Mouse (Mus musculus) c-Kit-positive CD71-positive TER-119-positive erythroid progenitor cells, embryonic 14.5 days (primary cell): ENCODE data around the gene Cnot10.

Experiments
- DNase-seq: peaks from one replicate; pipeline ENCODE4 v3.0.0-alpha.2; 2013; ENCODE audit warnings: low spot score

The Cnot10 gene

GRCm38 (mm10) chr9:114649371-114649770 lies 9.4 kb upstream of the Cnot10 start:
- DNase-seq: no peak

GRCm38 (mm10) chr9:114648472-114648871 lies 8.5 kb upstream of the Cnot10 start:
- peak; percentile 34 for DNase-seq

DNA sequence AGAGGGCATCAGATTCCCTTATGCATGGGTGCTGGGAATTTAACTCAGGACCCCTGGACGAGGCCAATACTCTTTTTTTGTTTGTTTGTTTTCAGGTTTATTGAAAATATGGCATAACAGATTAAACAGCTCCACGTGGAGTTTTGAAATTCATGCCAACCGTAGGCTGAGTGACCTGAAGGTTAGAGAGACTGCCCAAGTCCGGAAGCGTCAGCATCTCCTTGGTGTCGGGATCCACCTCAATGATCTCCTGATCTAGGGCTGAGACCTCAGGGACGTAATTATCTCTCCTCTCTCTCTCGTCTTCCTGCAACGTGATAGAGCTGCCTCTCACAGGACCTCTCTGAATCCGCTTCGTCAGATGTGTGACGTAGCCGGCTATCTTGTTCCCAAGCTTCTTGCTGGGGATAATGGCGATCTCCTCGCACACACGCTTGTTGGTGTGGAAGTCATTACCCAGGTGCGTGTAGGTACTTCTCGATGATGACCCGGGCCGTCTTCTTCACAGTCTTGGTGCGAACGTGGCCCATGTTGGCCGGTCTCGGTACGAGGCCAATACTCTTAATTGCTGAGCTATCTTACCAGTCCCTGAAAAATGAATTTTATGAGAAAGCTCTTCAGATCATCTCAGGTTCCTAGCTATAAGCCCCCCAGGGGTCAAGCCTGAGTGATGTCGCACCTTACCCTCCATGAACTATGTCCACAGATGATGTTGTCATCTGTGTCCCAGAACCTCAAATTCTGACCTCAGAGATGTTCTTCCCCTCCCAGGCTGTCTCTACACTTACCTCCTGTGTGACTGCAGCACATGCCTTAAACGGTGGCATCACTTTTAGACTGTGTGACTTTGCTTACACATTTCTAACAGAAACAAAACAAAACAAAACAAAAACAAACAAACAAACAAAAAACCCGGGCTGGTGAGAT lies 7.8 kb upstream of the Cnot10 start:
- no peak for DNase-seq

GRCm38 (mm10) chr9:114646556-114647505 lies 6.8 kb upstream of the Cnot10 start:
- no peak for DNase-seq

- no peak for DNase-seq
Measured at GRCm38 (mm10) chr9:114639186-114639748, 717 bp downstream of the Cnot10 start.

DNA sequence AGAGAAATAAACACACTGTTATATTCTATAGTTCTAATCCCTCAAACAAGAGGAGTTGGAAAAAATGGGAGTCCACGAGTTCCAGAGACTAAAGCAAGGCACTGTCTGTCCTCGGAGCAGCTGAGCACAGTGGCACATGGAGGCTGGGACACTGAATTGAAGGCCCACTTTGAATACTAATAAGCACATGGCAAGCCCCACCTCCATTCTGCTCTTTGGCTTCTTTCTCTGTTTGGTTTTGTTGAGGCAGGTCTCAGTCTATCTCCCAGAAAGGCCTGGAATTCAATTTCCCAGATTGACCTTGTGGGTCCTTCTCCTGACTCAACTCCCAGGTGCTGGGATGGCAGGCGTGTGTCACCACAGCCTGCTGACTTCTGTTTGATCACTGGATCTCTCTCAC lies 3.2 kb downstream of the Cnot10 start:
- DNase-seq: no peak

GRCm38 (mm10) chr9:114636150-114636549 lies 3.8 kb downstream of the Cnot10 start:
- no peak for DNase-seq

GRCm38 (mm10) chr9:114632331-114632730 lies 7.7 kb downstream of the Cnot10 start:
- no peak for DNase-seq

GRCm38 (mm10) chr9:114626726-114627125 lies 13.3 kb downstream of the Cnot10 start:
- no peak for DNase-seq

GRCm38 (mm10) chr9:114624178-114624577 lies 15.8 kb downstream of the Cnot10 start:
- no peak for DNase-seq

DNA sequence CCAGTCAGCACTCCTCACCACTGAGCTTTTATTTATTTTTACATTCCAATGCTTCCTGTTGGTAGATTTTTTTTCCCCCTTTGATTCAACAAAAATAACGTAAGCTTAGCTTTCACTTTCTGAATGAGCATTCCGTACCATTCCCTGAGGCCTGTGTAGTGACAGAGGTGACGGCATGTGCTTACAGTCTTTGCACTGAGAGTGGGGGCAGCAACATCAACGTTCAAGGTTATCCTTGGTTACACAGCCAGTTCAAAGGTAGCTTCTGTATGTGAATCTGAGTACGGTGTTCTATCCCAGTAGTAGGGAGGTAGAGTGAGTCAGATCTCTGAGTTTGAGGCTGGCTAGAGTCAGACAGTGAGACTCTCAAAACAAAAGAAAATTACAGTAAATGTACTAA lies 18.8 kb downstream of the Cnot10 start:
- no peak for DNase-seq

- no peak for DNase-seq
Measured at GRCm38 (mm10) chr9:114614176-114614953, 25.6 kb downstream of the Cnot10 start.

DNA sequence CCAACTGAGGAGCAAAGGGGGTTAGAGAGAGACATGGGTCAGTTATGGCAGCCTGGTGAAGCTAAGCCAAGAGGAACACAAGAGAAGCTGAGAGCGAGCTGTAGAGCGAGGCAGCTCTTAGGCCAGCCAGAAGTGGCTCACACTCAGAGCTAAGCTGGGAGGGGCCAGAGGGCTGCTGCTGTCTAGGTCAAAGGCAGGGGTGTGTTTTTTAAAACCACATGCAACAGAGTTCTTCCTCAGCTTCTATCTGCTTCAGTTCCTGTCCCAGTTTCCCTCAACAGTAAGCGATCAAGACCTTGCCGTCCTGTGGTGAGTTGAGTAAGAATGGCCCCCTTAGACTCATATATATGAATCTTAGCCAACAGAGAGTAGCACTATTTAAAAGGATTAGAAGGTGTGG lies 27.0 kb downstream of the Cnot10 start:
- no peak for DNase-seq

DNA sequence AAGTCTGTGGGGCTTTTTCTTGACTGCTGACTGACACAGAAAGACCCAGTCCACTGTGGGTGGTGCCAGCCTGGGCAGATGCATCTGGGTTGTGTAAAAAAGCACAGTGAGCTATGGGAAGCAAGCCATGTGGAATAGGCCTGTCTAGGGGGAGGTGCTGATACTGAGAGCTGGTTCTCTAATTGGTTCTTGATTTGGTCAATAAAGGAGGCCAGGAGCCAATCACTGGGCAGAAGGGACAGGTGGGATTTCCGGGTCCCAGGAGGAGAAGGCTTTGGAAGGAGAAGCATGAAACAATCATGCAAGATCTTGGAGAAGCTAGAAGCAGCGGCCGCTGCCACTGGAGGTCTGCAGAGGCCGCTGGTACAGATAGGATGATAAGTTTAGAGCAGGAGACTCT lies 27.4 kb downstream of the Cnot10 start:
- no peak for DNase-seq

DNA sequence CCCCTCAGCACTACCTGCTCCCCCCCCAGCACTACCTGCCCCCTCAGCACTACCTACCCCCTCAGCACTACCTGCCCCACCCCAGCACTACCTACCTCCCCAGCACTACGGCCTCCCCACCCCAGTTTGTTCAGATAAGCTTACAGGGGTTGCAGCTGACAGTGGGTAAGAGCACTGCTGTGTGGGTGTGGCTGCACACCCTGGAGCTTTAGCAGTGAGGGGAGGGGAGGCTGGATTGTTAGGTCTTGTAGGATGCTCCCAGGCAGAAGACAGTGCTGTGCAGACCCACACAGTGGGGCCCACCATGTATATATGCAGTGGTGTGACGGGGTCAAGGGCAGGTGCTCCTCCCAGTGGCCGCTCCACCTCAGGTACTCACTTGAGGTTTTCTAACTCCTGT lies 29.7 kb downstream of the Cnot10 start:
- DNase-seq: no peak

DNA sequence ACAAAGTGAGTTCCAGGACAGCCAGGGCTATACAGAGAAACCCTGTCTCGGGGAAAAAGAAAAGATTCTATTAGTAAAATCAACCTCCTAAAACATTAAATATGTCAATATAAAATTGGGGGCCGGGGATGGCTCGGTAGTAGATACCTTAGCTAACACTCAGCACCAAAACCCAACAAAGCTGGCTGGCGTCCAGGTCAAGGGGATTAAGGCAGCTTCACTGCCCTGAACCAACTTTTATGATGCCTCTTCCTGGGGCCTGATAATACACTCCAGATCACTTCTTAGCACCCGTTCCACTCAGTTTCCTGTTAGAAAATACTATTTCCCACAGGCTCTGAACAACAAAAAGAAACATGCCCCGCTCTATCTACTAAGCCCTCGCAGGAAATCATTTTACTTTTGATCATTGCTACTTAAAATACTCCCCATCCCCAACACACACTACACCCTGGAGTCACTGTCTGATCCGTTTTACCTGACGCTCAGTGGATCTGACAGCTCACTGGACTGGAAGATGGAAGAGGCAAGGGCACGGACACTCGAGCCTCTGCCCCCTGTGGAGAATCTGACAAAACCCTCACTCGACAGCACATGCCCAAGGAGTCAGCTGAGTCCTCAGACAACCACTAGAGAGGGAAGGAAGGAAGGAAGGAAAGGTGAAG lies 36.0 kb downstream of the Cnot10 start:
- DNase-seq: no peak

- no peak for DNase-seq
Measured at GRCm38 (mm10) chr9:114601096-114601495, 38.9 kb downstream of the Cnot10 start.

DNA sequence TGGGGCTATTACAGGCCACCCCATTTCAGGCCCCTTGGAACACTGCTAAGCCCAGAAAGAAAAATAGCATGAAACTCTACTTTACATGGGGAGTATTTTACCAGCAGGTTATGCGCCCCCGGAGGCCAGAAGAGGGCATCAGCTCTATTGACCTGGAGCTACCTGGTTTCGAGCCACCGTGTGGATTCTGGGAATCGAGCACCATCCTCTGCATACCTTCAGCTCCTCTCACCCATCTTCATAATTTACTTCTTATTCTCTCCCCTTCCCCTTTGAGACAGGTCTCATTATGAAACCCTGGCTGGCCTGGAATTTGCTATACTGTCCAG lies 55.0 kb downstream of the Cnot10 start:
- DNase-seq: no peak

DNA sequence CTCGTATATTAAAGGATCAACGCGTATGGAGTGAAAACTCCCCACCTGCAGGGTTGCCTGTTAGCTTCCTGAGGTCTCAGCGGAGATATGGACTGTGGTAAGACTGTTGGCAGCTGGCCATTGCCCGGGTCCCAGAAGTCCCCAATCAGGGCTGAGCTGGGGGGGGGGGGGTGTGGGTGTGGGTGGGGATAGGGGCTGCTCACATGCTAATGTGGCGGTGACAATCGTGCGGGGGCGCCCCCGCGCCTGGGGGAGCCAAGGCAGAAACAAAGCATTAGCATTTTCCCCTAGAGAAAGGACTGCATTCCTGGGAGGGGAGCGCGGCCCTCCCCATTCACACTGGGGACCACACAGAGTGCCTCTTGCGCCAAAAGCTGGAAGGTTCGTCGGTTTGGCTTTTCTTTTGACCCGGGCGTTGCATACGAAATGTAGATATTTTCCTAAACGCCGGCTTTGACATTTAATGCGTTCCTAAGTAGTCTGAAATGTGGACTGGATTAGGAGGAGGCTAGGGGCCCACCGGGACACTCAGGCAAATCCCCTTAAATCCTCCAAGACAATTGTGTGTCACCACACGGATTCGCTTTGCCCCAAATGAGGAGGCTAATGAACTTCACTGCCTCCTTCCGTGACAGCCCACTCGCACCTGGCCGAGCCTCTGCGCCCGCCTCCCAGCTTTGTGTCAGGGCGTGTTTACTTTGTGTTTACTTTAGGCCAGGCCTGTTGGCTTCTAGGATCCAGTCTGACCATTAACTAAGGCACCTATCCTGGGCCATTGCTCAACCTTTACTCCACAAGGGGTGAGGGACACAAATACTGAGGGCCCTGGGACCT lies 55.6 kb downstream of the Cnot10 start:
- DNase-seq: no peak

DNA sequence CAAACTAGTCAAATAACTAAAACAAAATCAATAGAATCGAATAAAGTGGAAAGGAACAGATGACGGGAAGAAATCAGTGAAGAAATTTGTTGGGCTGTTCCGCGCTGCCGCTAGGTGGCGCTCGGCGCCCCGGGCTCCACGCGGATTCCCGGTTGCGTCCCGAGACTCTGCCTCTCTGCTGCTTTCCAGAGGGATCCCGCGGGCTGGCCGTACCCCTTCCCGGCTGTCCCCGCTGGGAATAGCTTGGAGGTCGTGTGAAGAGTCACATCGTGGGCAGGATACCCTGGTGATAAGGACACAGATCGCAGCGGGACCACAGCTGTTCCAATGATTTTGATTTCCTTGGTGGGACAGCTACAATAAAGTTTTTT lies 56.2 kb downstream of the Cnot10 start:
- DNase-seq: peak; percentile 28
